In genomic region chr2:152799954-152800761, GRCm38 (mm10) we compare ENCODE assay signal across 20 mouse cellular contexts. TPM values are rescaled to one million over a fixed set of nuclear protein-coding genes. Genes with fewer than 3 reads are reported as not detected.
DNase-seq lines count a peak whose midpoint lies in the region; ATAC-seq and TF ChIP-seq lines count a peak whose summit lies in the region.
"Had no signal": no experiment of that assay in that cellular context is flagged by ENCODE, and none has a peak within 500 bp of the region (broad histone marks: within the 10 kb centered on the region; RNA-seq: fewer than 3 reads in every experiment).

No protein-coding gene starts in this region.

- H3K9ac ChIP-seq in liver, adult 2 months (ENCODE audit: low read depth, low read length) = no peak overlapping the region
- no peak overlapping the region for H3K9ac ChIP-seq in liver, embryonic 12.5 days
- H3K9ac ChIP-seq: embryonic facial prominence, embryonic 12.5 days; forebrain, embryonic 15.5 days; hindbrain, embryonic 12.5 days had no signal

- peak in 1 of 2 experiments; percentile 84 for DNase-seq in cerebellum, adult 2 months
- DNase-seq in cerebellum, postnatal 4 days (ENCODE audit: low spot score in 2 of 2) = no peak
- peak; percentile 85 for DNase-seq in liver, adult 2 months (ENCODE audit: extremely low read depth, low read depth, low spot score)
- DNase-seq in brain, adult 2 months (ENCODE audit: low read depth, low spot score) = peak; percentile 94
- peak; percentile 86 for DNase-seq in cerebellum, adult 9-10 months
- DNase-seq in urinary bladder, postnatal 25 days (ENCODE audit: low spot score) = no peak
- no peak for DNase-seq in retina, embryonic 14.5 days (ENCODE audit: low spot score)
- DNase-seq: adrenal gland, adult 2 months; adrenal gland, postnatal 25 days; gastrocnemius, postnatal 10 days; heart, adult 18-20 months; heart, postnatal 10 days; heart, postnatal 4 days had no signal

- H3K4me3 ChIP-seq in cerebellum, adult 2 months (replicated peaks; ENCODE audit: insufficient read depth, low read depth, low read length) = no peak overlapping the region
- H3K4me3 ChIP-seq in liver, adult 2 months (ENCODE audit: insufficient read depth, low read depth, low read length) = no peak overlapping the region
- no peak overlapping the region for H3K4me3 ChIP-seq in liver, embryonic 12.5 days
- H3K4me3 ChIP-seq: embryonic facial prominence, embryonic 12.5 days; forebrain, embryonic 15.5 days; heart, embryonic 10.5 days; hindbrain, embryonic 12.5 days had no signal

- no peaks in the 10 kb centered on the region for H3K27me3 ChIP-seq in cerebellum, adult 2 months (ENCODE audit: control insufficient read depth, insufficient read depth, low read length)
- H3K27me3 ChIP-seq in liver, adult 2 months (ENCODE audit: control insufficient read depth, insufficient read depth, low read length) = no peaks in the 10 kb centered on the region
- no peaks in the 10 kb centered on the region for H3K27me3 ChIP-seq in liver, embryonic 12.5 days (replicated peaks)
- H3K27me3 ChIP-seq: embryonic facial prominence, embryonic 12.5 days; forebrain, embryonic 15.5 days; hindbrain, embryonic 12.5 days had no signal

- H3K36me3 ChIP-seq in liver, adult 2 months (ENCODE audit: control insufficient read depth, insufficient read depth, low read length) = no peaks in the 10 kb centered on the region
- peaks cover 18% of the 10 kb centered on the region; the same call in 1 of the 2 replicates for H3K36me3 ChIP-seq in liver, embryonic 12.5 days
- H3K36me3 ChIP-seq: embryonic facial prominence, embryonic 12.5 days; forebrain, embryonic 15.5 days; heart, embryonic 10.5 days had no signal

- no peak for TF ChIP-seq POLR2A in cerebellum, adult 2 months (IDR thresholded peaks at IDR 0.05; ENCODE audit: borderline replicate concordance, insufficient read depth, low read length)
- no peak for TF ChIP-seq POLR2A in liver, adult 2 months (IDR thresholded peaks at IDR 0.05; ENCODE audit: extremely low read depth, insufficient read depth, low read length)

- ATAC-seq in liver, embryonic 12.5 days = no peak
- ATAC-seq: forebrain, embryonic 15.5 days; hindbrain, embryonic 16.5 days; inflammation-experienced regulatory T-cells, adult 6 months had no signal

- WGBS in cerebellum, adult 2 months = 30% methylated on average over 7 of the region's 7 CpGs
- 34% methylated on average over 7 of the region's 7 CpGs for WGBS in liver, adult 2 months
- whole genome bisulfite sequencing in liver, embryonic 12.5 days (ENCODE audit: insufficient replicate concordance) = 64% methylated on average over 7 of the region's 7 CpGs

- peaks cover 46% of the 10 kb centered on the region for H3K4me1 ChIP-seq in cerebellum, adult 2 months (ENCODE audit: control insufficient read depth, insufficient read depth, low read length)
- peaks cover 15% of the 10 kb centered on the region for H3K4me1 ChIP-seq in liver, adult 2 months (ENCODE audit: control insufficient read depth, insufficient read depth, low read length)
- peaks cover 77% of the 10 kb centered on the region for H3K4me1 ChIP-seq in liver, embryonic 12.5 days

- H3K79me2 ChIP-seq in liver, adult 2 months (ENCODE audit: control insufficient read depth, insufficient read depth, low read length) = peaks cover 48% of the 10 kb centered on the region; the same call in 1 of the 2 replicates

- H3K9me3 ChIP-seq in liver, embryonic 12.5 days (replicated peaks) = no peaks in the 10 kb centered on the region
- H3K9me3 ChIP-seq: embryonic facial prominence, embryonic 12.5 days; forebrain, embryonic 15.5 days; heart, embryonic 10.5 days; hindbrain, embryonic 12.5 days had no signal

- peak overlapping the region; percentile 84 for H3K27ac ChIP-seq in cerebellum, adult 2 months (ENCODE audit: insufficient read depth, low read length)
- no peak overlapping the region; the same call in 1 of the 2 replicates for H3K27ac ChIP-seq in liver, adult 2 months (replicated peaks; ENCODE audit: insufficient read depth, low read depth, low read length)
- no peak overlapping the region for H3K27ac ChIP-seq in liver, embryonic 12.5 days
- H3K27ac ChIP-seq: embryonic facial prominence, embryonic 12.5 days; forebrain, embryonic 15.5 days; heart, embryonic 10.5 days; hindbrain, embryonic 12.5 days had no signal

- H3K4me2 ChIP-seq in liver, embryonic 12.5 days = no peak overlapping the region
- H3K4me2 ChIP-seq: embryonic facial prominence, embryonic 12.5 days; forebrain, embryonic 15.5 days; hindbrain, embryonic 12.5 days had no signal

- no peak for TF ChIP-seq CTCF in cerebellum, adult 2 months (IDR thresholded peaks at IDR 0.05; ENCODE audit: borderline replicate concordance, insufficient read depth, low read depth, low read length)
- TF ChIP-seq CTCF in liver, adult 2 months (IDR thresholded peaks at IDR 0.05; ENCODE audit: low read depth, low read length) = no peak

RNA-seq across cellular contexts. Expression of gene Bcl2l1, which starts 31.4 kb away (rescaled TPM):
- polyA plus RNA-seq in cerebellum, adult 2 months (2012; rRNA removed) = 141 and 142 TPM in 2 replicates
- total RNA-seq in liver, adult 2 months (2014; rRNA removed) = 14.9 and 16.1 TPM in 2 replicates
- polyA plus RNA-seq in liver, adult 2 months (2012; rRNA removed) = 30.4 and 33.8 TPM in 2 replicates
- 127 and 137 TPM in 2 replicates for polyA plus RNA-seq in liver, embryonic 12.5 days (2016; fragmentation: Nextera tagmentation; extraction: Ambion mirVana)

RNA-seq across cellular contexts. Expression of gene Cox4i2, which starts 46.2 kb away (rescaled TPM):
- polyA plus RNA-seq in cerebellum, adult 2 months (2012; rRNA removed) = 9.2 and 9.7 TPM in 2 replicates
- total RNA-seq in liver, adult 2 months (2014; rRNA removed) = not detected in 2 replicates
- 0.22 and 0.31 TPM in 2 replicates for polyA plus RNA-seq in liver, adult 2 months (2012; rRNA removed)
- polyA plus RNA-seq in liver, embryonic 12.5 days (2016; fragmentation: Nextera tagmentation; extraction: Ambion mirVana) = 2.5 and 3.4 TPM in 2 replicates
- polyA plus RNA-seq: inflammation-experienced regulatory T-cells, adult 6 months had no signal

RNA-seq across cellular contexts. Expression of gene Tpx2, which starts 47.6 kb away (rescaled TPM):
- polyA plus RNA-seq in cerebellum, adult 2 months (2012; rRNA removed) = 1.2 TPM in 2 replicates
- total RNA-seq in liver, adult 2 months (2014; rRNA removed) = 0.18 and 1.1 TPM in 2 replicates
- 0.04 TPM in 1 of 2 replicates, not detected in the other for polyA plus RNA-seq in liver, adult 2 months (2012; rRNA removed)
- 88.0 and 89.9 TPM in 2 replicates for polyA plus RNA-seq in liver, embryonic 12.5 days (2016; fragmentation: Nextera tagmentation; extraction: Ambion mirVana)

Comparison
In these comparisons a context has a peak if more than half of its experiments do, and no peak if none do; other contexts are left out.
1. DNase-seq: peak in liver, adult 2 months (single experiment), brain, adult 2 months (single experiment) and cerebellum, adult 9-10 months (single experiment); none in cerebellum, postnatal 4 days (0 of 2), urinary bladder, postnatal 25 days (single experiment) and retina, embryonic 14.5 days (single experiment).
2. RNA of gene Tpx2, which starts 47.6 kb away (polyA plus RNA-seq): 88.0 to 89.9 TPM in liver, embryonic 12.5 days; 1.2 TPM in cerebellum, adult 2 months and 0.04 TPM in liver, adult 2 months; every median in the first group is over 10 times any median in the second.